Mouse (Mus musculus): ENCODE data around the gene Prop1. TPM values are rescaled to one million over a fixed set of nuclear protein-coding genes. Genes with fewer than 3 reads are reported as not detected.

Gene Prop1
- 0.25 and 0.79 TPM in 2 replicates for polyA plus RNA-seq (2014; fragmentation: Nextera tagmentation; extraction: Ambion mirVana)

- no peak for DNase-seq (ENCODE audit: low spot score)
Measured at GRCm38 (mm10) chr11:50953665-50954064, at the start of gene Prop1. Gene Prop1 (minus strand): TSS chr11:50953765.

DNA sequence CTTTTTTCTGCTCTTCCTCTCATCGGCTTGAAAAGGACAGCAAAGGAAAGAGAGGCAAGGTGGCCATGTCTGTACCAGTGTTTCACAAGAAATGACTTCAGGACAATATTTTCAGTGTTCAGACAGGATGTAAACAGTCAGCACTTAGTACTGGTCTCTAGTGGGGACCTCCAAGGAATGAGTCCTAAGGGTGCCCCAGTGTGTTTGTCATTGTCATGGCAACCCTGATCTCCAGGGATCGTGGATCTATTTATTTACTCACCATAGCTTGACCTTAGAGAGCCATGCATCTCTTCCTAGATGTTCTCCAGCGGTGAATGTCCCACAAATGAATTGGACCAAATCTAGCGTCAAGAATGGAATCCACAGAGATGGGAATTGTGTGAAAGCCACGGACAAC is 49.7 kb upstream of the Prop1 start, which contains the start of gene Olfr51:
Olfr51 (plus strand) TSS at position 301 of the 400 bp plus-strand sequence.
- no peaks in the 10 kb centered on the region for H3K9me3 ChIP-seq (replicated peaks; ENCODE audit: control insufficient read depth, low read length)
- H3K27ac ChIP-seq (replicated peaks; ENCODE audit: low read depth, low read length) = no peak within 1 kb of the TSS
- WGBS = 81% methylated on average over 5 of the region's 5 CpGs
- H3K4me2 ChIP-seq (ENCODE audit: low read depth, low read length) = no peak within 1 kb of the TSS
- H3K27me3 ChIP-seq (ENCODE audit: control insufficient read depth, insufficient read depth, low read length) = no peaks in the 10 kb centered on the region
- H3K4me3 ChIP-seq (ENCODE audit: low read depth, low read length) = no peak within 1 kb of the TSS
- ATAC-seq (replicated peaks; ENCODE audit: insufficient number of reproducible peaks, low FRiP score, low TSS enrichment, low read depth) (no peak), DNase-seq (ENCODE audit: low spot score) (no peak)
- H3K9ac ChIP-seq (replicated peaks; ENCODE audit: low read length) = no peak within 1 kb of the TSS
- H3K4me1 ChIP-seq (ENCODE audit: control insufficient read depth, insufficient read depth, low read length) = no peaks in the 10 kb centered on the region
- no peaks in the 10 kb centered on the region for H3K36me3 ChIP-seq (replicated peaks; ENCODE audit: control insufficient read depth, insufficient read depth, low read depth, low read length)

More at GRCm38 (mm10) chr11:50953665-50954064, at the start of gene Prop1:
- H3K9ac ChIP-seq (replicated peaks; ENCODE audit: low read length) = no peak within 1 kb of the TSS
- no peaks in the 10 kb centered on the region for H3K27me3 ChIP-seq (ENCODE audit: control insufficient read depth, insufficient read depth, low read length)
- H3K27ac ChIP-seq (replicated peaks; ENCODE audit: low read depth, low read length) = no peak within 1 kb of the TSS
- 65% methylated on average over 6 of the region's 6 CpGs for WGBS
- no peaks in the 10 kb centered on the region for H3K36me3 ChIP-seq (replicated peaks; ENCODE audit: control insufficient read depth, insufficient read depth, low read depth, low read length)
- no peaks in the 10 kb centered on the region for H3K9me3 ChIP-seq (replicated peaks; ENCODE audit: control insufficient read depth, low read length)
- H3K4me1 ChIP-seq (ENCODE audit: control insufficient read depth, insufficient read depth, low read length) = no peaks in the 10 kb centered on the region
- no peak for ATAC-seq (replicated peaks; ENCODE audit: insufficient number of reproducible peaks, low FRiP score, low TSS enrichment, low read depth)
- H3K4me3 ChIP-seq (ENCODE audit: low read depth, low read length) = no peak within 1 kb of the TSS
- H3K4me2 ChIP-seq (ENCODE audit: low read depth, low read length) = no peak within 1 kb of the TSS

DNA sequence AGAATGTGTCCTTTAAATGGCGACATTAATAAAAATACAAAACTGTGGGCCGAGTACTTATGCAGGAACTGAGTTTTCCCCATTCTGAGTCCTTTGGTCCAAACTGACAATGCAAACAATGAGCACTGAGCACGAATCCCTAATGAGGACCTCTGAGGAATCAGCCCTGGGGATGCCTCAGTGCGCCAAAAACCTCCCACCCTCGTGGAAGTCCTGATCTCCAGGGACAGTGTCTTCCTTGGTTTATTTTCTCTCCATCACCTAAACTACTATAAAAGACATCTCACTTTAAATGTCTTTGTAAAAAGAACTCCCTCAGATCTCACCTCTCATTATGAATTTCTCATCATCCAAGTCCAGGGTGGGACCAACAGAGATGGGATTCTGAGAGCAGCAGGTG is 28.1 kb upstream of the Prop1 start, which contains the start of gene Olfr1377:
Olfr1377 (plus strand) TSS at position 301 of the 400 bp plus-strand sequence.
- no peaks in the 10 kb centered on the region for H3K4me1 ChIP-seq (ENCODE audit: control insufficient read depth, insufficient read depth, low read length)
- H3K4me2 ChIP-seq (ENCODE audit: low read depth, low read length) = no peak within 1 kb of the TSS
- H3K9ac ChIP-seq (replicated peaks; ENCODE audit: low read length) = no peak within 1 kb of the TSS
- ATAC-seq (replicated peaks; ENCODE audit: insufficient number of reproducible peaks, low FRiP score, low TSS enrichment, low read depth) = no peak
- no peaks in the 10 kb centered on the region for H3K27me3 ChIP-seq (ENCODE audit: control insufficient read depth, insufficient read depth, low read length)
- H3K27ac ChIP-seq (replicated peaks; ENCODE audit: low read depth, low read length) = no peak within 1 kb of the TSS
- H3K9me3 ChIP-seq (replicated peaks; ENCODE audit: control insufficient read depth, low read length) = no peaks in the 10 kb centered on the region
- H3K36me3 ChIP-seq (replicated peaks; ENCODE audit: control insufficient read depth, insufficient read depth, low read depth, low read length) = no peaks in the 10 kb centered on the region
- H3K4me3 ChIP-seq (ENCODE audit: low read depth, low read length) = no peak within 1 kb of the TSS
- WGBS = 70% methylated on average over 5 of the region's 5 CpGs
- no peak for DNase-seq (ENCODE audit: low spot score)

DNA sequence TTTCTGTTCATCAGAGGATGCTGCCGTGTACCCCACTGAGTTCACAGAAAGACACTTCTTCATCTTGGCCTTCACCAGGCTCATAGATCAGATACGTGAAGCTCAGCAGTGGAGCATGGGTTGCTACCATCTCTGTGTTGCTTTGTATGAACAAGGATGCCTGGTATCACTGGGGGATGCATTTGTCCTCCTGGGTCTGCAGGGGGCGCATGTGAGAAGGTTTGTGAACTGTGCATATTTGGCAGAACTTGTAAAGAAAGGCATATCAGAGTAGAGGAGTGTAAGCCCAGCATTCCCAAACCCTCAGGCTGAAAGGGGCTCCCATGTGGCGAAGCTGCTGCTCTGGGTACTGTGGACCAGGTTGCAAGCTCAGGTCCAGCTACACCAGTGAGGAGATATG is 23.7 kb upstream of the Prop1 start:
- ATAC-seq (replicated peaks; ENCODE audit: insufficient number of reproducible peaks, low FRiP score, low TSS enrichment, low read depth) (no peak), DNase-seq (ENCODE audit: low spot score) (no peak)
- Histone ChIP-seq H3K4me1 (ENCODE audit: control insufficient read depth, insufficient read depth, low read length) (no peaks in the 10 kb centered on the region), H3K9me3 (replicated peaks; ENCODE audit: control insufficient read depth, low read length) (no peaks in the 10 kb centered on the region), H3K4me2 (ENCODE audit: low read depth, low read length) (no peak overlapping the region), H3K9ac (replicated peaks; ENCODE audit: low read length) (no peak overlapping the region), H3K4me3 (ENCODE audit: low read depth, low read length) (no peak overlapping the region), H3K36me3 (replicated peaks; ENCODE audit: control insufficient read depth, insufficient read depth, low read depth, low read length) (no peaks in the 10 kb centered on the region), H3K27me3 (ENCODE audit: control insufficient read depth, insufficient read depth, low read length) (no peaks in the 10 kb centered on the region), H3K27ac (replicated peaks; ENCODE audit: low read depth, low read length) (no peak overlapping the region)
- WGBS = 73% methylated on average over 4 of the region's 4 CpGs

DNA sequence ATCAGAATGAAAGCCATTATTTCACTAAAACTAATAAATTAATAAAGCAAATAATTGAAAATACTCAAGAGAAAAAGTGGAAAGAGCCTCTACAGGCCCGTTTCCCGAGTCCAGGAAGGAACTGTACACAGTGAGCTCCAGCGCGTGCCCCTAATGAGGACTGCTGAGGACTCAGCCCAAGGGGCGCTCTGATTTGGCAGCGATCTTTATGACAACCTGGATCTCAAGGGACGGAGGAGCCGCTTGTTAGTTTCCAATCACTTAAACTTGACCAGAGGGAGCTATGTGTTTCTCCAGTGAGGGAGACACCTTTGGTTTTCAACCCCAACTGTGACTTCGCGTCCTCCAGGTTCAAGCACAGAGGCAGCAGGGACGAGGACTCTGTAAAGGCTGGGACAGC is 12.7 kb upstream of the Prop1 start, which contains the start of gene Olfr1378:
Olfr1378 (plus strand) TSS at position 301 of the 400 bp plus-strand sequence.
- DNase-seq (ENCODE audit: low spot score) (no peak), ATAC-seq (replicated peaks; ENCODE audit: insufficient number of reproducible peaks, low FRiP score, low TSS enrichment, low read depth) (no peak)
- H3K4me3 ChIP-seq (ENCODE audit: low read depth, low read length) = no peak within 1 kb of the TSS
- no peaks in the 10 kb centered on the region for H3K4me1 ChIP-seq (ENCODE audit: control insufficient read depth, insufficient read depth, low read length)
- no peaks in the 10 kb centered on the region for H3K36me3 ChIP-seq (replicated peaks; ENCODE audit: control insufficient read depth, insufficient read depth, low read depth, low read length)
- 88% methylated on average over 11 of the region's 11 CpGs for WGBS
- H3K27ac ChIP-seq (replicated peaks; ENCODE audit: low read depth, low read length) = no peak within 1 kb of the TSS
- H3K4me2 ChIP-seq (ENCODE audit: low read depth, low read length) = no peak within 1 kb of the TSS
- H3K27me3 ChIP-seq (ENCODE audit: control insufficient read depth, insufficient read depth, low read length) = no peaks in the 10 kb centered on the region
- H3K9me3 ChIP-seq (replicated peaks; ENCODE audit: control insufficient read depth, low read length) = no peaks in the 10 kb centered on the region
- no peak within 1 kb of the TSS for H3K9ac ChIP-seq (replicated peaks; ENCODE audit: low read length)

DNA sequence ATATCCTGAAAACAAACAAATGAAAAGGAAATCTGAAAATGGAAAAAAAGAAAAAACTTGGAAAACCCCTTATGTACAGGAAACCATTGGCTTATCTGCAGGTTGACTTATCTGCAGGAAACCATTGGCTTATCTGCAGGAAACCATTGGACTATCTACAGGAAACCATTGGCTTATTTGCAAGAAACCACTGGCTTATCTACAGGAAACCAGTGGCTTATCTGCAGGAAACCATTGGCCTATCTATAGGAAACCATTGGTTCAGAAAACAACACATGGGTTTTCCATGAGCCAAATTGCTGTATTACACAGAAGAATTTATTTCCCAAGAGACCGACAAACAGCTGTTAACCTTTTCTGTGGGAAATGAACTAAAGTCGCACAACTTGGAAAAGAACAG is 11.3 kb upstream of the Prop1 start:
- WGBS = 83% methylated on average over 2 of the region's 2 CpGs
- Histone ChIP-seq H3K4me1 (ENCODE audit: control insufficient read depth, insufficient read depth, low read length) (no peaks in the 10 kb centered on the region), H3K36me3 (replicated peaks; ENCODE audit: control insufficient read depth, insufficient read depth, low read depth, low read length) (no peaks in the 10 kb centered on the region), H3K27ac (replicated peaks; ENCODE audit: low read depth, low read length) (no peak overlapping the region), H3K27me3 (ENCODE audit: control insufficient read depth, insufficient read depth, low read length) (no peaks in the 10 kb centered on the region), H3K4me2 (ENCODE audit: low read depth, low read length) (no peak overlapping the region), H3K9me3 (replicated peaks; ENCODE audit: control insufficient read depth, low read length) (no peaks in the 10 kb centered on the region), H3K9ac (replicated peaks; ENCODE audit: low read length) (no peak overlapping the region), H3K4me3 (ENCODE audit: low read depth, low read length) (no peak overlapping the region)
- no peak for ATAC-seq (replicated peaks; ENCODE audit: insufficient number of reproducible peaks, low FRiP score, low TSS enrichment, low read depth)
- peak; percentile 2 for DNase-seq (ENCODE audit: low spot score)

DNA sequence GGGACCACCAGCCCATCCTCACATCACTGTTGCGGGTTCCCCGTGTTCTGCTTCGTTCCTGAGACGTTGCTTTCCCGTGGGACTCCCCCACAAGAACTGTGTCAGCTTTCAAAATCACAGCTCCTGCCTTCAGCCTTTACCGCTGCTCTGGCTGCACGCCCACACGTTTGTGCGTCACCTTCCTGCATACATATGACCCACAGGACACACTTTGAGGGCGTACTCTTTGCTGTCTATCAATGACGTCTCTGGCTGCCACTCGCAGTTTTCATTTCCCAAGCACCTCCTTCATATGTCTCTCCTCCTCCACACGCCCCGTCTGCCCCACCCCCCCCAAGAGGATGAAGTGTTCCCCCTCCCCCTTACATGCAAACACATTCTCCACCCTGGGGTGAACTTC is 1.3 kb downstream of the Prop1 start:
- H3K4me2 ChIP-seq (ENCODE audit: low read depth, low read length) = no peak overlapping the region
- no peak for ATAC-seq (replicated peaks; ENCODE audit: insufficient number of reproducible peaks, low FRiP score, low TSS enrichment, low read depth)
- 75% methylated on average over 14 of the region's 14 CpGs for WGBS
- H3K27me3 ChIP-seq (ENCODE audit: control insufficient read depth, insufficient read depth, low read length) = no peaks in the 10 kb centered on the region
- no peaks in the 10 kb centered on the region for H3K9me3 ChIP-seq (replicated peaks; ENCODE audit: control insufficient read depth, low read length)
- no peak overlapping the region for H3K27ac ChIP-seq (replicated peaks; ENCODE audit: low read depth, low read length)
- H3K4me1 ChIP-seq (ENCODE audit: control insufficient read depth, insufficient read depth, low read length) = no peaks in the 10 kb centered on the region
- no peaks in the 10 kb centered on the region for H3K36me3 ChIP-seq (replicated peaks; ENCODE audit: control insufficient read depth, insufficient read depth, low read depth, low read length)
- no peak for DNase-seq (ENCODE audit: low spot score)
- no peak overlapping the region for H3K9ac ChIP-seq (replicated peaks; ENCODE audit: low read length)
- H3K4me3 ChIP-seq (ENCODE audit: low read depth, low read length) = no peak overlapping the region

DNA sequence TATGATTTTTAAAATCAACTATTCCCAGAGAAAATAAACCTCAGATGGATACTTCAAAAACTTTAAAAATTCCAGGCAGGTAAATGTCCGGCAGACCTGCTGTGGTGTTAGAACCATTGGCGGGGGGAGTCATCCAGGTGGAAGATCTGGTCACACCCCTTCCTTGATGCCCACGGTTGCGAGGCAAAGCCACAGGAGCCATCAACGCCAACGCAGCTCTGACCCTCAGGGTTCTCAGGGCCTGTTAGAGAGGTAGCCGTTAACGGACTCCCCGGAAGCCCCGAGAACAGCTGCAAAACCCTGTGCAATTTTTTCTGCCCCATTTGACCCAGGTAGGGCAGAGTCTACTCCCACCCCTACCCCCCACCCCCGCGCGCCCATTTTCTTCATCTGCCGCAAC is 10.1 kb downstream of the Prop1 start, which contains the start of gene 4933414I15Rik:
4933414I15Rik (minus strand) TSS at position 260 of the 400 bp plus-strand sequence.
- Histone ChIP-seq H3K9me3 (replicated peaks; ENCODE audit: control insufficient read depth, low read length) (no peaks in the 10 kb centered on the region), H3K27me3 (ENCODE audit: control insufficient read depth, insufficient read depth, low read length) (no peaks in the 10 kb centered on the region), H3K9ac (replicated peaks; ENCODE audit: low read length) (no peak within 1 kb of the TSS), H3K4me2 (ENCODE audit: low read depth, low read length) (no peak within 1 kb of the TSS), H3K4me1 (ENCODE audit: control insufficient read depth, insufficient read depth, low read length) (no peaks in the 10 kb centered on the region), H3K27ac (replicated peaks; ENCODE audit: low read depth, low read length) (no peak within 1 kb of the TSS), H3K4me3 (ENCODE audit: low read depth, low read length) (no peak within 1 kb of the TSS), H3K36me3 (replicated peaks; ENCODE audit: control insufficient read depth, insufficient read depth, low read depth, low read length) (no peaks in the 10 kb centered on the region)
- DNase-seq (ENCODE audit: low spot score) (no peak), ATAC-seq (replicated peaks; ENCODE audit: insufficient number of reproducible peaks, low FRiP score, low TSS enrichment, low read depth) (no peak)
- 76% methylated on average over 14 of the region's 14 CpGs for WGBS
